Mouse (Mus musculus): ENCODE measurements around the gene Gstm5.
"Not testable (repeated sequence)": the region's sequence is repeated elsewhere in the genome, so short reads cannot be mapped to it uniquely, and the experiment has no call there.

Gene Gstm5

GRCm38 (mm10) chr3:107895720-107896569 is at the start of gene Gstm5:
Gstm5 (plus strand) TSS chr3:107895821.
- peak; percentile 75 for DNase-seq

GRCm38 (mm10) chr3:107846175-107846574 is 49.4 kb upstream of the Gstm5 start:
- DNase-seq, result no peak

DNA sequence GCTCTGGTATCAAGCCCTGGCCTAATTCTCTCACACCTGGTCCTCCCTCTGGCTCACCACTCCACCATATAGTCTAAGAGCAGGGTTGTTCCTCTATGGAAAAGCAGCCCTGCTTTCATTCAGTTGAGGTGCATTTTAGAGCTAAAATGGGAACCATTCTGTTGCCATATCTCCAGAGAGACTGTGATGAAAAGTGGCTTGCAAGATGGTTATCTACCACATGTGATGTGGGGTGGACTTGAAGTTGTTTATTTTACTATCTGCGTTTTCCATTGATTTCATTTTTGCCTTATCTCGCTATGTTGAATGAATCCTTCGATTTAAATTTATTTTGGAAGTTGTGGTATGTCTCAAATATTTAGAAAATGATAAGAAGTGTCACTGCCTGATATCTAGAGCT is 48.8 kb upstream of the Gstm5 start:
- no peak for DNase-seq

DNA sequence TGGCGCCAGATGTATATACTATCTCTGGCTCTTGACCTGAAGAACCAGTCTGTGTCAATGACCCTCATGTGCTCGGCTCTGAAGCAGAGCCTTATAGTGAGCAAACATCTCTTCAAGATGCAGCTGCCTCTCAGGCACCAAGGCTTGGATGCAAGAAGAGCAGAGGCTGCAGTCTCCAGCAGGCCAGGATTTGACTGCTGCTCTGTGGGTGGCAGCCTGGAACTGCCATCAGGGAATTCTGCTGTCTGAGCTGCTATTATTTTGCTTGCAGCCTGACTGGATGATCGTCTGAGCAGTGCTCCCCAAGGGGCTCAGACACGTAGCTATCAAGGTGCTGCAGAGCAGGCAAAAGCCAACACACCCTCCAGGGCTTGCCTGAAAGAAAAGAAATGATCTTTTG is 47.5 kb upstream of the Gstm5 start:
- no peak for DNase-seq

DNA sequence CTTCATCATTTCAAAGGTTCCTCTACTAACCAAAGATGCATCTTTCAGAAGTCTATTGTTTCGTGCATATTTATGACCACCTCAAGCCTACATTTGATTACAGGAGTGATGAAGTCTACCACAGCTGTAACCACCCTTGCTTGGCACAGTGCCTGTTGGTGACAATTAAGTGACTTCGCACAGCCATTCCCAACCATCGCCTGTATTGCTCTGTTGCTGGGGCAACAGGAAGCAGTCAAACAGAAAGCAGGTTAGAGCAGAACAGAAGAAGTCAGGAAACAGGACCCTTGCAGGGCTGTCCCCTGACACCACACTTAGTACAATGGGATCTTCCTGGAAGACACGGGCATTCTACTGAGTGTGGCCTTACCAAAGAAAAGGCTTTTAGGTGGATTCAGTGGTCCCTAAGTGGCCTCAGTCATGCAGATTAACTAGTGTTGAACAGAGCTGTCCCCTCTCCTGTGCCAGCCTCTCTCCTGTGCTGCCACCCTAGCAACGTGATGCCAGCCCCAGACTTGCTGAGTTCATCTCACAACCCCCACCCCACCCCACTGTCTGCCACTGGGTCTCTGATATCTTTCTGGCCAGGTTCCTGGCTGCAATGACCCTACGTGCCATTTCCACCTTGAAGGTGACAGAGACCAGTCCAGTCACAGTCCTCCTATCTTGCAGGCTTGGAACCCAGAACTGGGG is 46.5 kb upstream of the Gstm5 start:
- DNase-seq, result no peak

DNA sequence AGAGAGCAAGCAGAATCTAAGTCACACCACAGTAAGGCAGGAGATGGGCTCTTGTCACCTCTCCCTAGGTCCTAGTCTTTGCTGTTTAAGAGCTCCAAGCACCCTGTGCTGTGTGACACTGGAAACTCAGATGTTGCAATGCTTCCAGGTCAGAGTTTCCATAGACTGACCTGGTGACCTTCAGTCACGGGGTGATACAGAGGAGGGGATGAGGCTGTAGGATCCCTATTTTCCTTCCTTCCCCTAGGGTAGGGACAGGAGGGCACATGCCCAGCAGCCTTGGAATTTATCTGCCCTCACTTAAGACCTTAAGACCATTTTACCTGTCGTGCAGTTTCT is 46.0 kb upstream of the Gstm5 start:
- no peak for DNase-seq

DNA sequence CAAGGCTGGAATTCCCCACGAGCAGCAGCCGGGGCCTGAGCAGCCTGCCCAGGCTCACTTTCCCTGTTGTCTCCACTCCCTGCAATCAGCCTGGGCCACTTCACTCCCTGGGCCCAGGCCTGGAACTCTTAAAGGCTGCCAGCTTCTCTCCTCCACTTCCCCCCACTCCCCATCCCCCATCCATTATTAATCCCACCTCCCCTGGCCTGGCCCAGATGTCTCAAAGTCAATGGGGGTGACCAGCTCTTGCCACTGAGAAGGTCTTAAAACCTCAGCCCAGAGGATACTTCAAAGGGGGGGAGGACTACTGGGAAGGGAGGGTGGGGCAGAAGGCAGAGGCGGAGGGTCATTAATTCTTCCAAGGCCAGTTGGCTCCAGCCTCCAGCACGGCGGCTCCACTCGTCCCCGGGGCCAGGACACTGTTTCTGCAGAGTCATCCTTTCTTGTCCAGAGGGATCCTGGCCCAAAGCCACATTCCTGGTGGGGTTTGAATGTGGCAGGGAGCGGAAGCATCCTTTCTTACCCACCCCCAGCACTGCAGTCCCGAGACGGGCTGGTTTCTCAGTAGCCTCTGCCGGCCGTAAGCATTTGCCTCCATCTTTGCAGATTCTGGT is 45.1 kb upstream of the Gstm5 start:
- peak; percentile 75 for DNase-seq

DNA sequence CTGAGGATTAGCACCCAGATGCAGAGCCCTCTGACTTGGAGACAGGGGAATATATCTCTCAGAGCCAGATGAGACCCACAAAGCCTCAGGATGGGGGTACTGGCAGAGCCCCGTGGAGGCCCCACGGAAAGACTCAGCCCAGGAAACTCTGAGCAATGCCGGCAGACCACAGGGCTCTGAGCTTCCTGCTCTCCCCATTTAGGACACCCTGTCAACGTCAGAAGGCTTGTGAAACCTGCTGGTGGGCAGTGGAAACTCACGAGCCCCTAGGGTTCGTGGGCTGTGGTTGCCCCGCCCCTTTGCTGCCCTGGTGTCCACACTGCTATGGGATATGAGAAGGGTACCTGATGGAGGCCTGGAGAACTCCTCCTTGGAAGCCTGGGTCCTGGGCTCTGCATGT is 42.8 kb upstream of the Gstm5 start:
- no peak for DNase-seq

DNA sequence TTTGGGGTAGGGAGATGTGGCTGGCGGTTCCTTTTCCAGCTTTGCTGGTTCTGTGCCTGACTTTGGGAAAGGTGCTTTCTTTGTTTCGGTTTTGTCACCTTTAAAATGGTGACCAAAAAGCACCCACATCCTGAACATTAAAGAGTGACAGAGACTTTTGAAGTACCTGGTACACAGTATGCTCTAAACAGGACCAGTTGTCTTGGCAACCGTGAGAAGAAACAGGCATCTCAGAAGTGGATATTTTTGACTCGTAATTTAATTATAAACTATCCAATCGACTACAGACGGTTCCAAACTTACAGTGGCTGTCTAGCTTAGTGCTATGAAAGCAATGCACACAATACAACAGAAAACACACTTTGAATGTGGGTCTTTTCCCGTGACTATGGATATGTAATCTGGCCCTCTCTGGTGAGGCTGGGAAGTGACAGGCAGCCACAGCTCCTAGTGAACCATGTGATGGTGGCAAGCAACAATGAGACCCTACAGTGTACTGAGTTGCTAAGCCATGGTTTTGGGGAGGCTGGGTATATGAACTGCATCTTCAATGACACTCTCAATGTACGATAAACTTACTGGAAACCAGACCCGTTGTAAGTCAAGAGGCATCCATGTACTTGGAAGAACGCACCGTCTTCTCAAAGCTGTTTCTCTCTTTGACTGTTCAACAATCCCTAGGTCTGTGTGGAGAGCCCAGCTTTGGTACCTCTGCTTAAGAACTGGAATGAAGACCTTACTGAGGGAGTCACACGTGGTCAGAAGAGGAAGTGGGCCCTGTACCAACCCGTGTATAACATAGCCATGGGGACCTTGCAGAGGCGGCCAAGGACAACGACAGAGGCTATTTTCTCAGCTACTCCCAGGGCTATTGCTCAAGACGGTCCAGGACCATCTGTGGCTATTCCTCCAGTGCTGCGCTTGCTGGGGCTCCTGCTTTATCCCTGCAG is 42.1 kb upstream of the Gstm5 start:
- no peak for DNase-seq

DNA sequence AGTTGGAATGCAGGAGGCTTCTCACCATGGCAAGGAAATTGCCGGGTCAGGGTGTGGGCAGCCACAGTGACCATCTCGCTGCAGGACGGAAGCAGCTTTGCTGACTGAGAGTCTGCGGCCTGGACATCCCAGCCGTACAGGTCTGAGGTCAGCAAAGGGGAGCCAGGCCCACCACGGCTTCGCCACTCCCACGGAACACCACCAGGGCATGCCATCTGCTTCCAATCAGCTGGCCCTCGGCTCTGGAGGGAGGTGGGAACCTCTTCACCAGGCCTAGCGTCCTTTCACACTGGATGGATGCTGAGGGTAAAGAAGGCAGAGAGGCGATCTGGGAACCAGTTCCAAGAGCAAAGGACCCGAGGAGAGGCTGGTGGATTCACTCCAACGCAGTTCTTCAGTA is 40.3 kb upstream of the Gstm5 start:
- no peak for DNase-seq

DNA sequence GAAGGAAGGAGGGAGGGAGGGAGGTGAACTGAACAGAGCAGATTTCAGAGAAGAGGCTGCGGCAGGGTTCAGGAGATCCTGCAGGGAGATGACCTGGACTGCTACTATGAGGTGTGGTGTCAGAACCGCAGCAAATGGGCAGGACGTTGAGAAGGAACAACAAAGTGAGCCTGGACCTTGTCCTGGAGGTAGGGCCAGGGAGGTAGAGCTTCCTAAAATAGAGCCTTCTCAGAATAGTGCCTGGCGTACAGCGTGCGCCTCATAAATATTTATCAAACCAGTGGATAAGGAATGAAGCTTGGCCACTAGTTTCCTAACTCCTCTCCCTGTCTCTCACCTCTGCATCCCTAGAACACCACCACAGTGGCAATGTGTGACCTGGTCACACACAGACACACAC is 38.0 kb upstream of the Gstm5 start:
- DNase-seq, result no peak

GRCm38 (mm10) chr3:107861483-107861882 is 34.1 kb upstream of the Gstm5 start:
- not testable (repeated sequence) for DNase-seq

GRCm38 (mm10) chr3:107862471-107862870 is 33.1 kb upstream of the Gstm5 start:
- DNase-seq, result no peak

- no peak for DNase-seq
Observed at GRCm38 (mm10) chr3:107863471-107863870, 32.1 kb upstream of the Gstm5 start.

- peak; percentile 91 for DNase-seq
Observed at GRCm38 (mm10) chr3:107863898-107864603, 31.6 kb upstream of the Gstm5 start.

- DNase-seq, result no peak
Observed at GRCm38 (mm10) chr3:107865364-107866091, 30.1 kb upstream of the Gstm5 start.

DNA sequence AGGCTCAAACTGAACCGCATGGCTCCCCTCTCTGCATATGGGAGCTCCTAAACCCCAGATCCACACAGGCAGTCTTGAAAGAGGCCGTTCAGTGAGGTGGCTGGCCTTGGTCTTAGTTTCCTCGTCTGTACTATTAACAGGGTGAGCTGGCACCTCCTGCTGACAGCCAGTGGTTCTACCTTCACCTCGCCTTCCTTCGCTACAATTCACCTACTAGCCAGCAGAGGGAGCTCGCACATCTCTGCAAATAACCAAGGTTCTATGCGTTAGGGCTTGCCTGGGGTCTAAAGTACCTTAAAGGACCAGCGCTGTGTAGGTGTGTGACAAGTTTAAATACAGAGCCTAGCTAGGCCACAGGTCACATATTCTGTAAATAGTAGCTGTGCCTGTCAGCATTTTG is 28.5 kb upstream of the Gstm5 start:
- DNase-seq, result peak; percentile 89

DNA sequence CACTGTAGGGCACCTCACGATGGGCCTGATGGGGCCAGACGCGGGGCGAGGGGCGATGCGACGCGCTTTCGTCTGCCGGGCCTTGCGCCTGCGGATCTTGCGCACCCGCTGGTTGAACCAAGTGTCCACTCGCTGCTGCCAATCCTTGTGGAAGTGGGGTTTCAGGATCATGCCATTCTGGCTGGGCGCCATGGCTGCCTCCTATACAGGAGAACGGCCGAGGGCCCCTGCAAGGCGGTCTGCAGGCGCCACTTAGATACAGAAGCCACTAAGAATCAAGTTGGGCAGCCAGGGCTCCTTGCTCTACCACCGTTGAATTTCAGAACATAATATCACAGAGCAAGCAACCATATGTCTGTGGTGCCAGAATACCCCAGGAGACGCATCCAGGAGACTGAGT is 27.2 kb upstream of the Gstm5 start:
- no peak for DNase-seq

DNA sequence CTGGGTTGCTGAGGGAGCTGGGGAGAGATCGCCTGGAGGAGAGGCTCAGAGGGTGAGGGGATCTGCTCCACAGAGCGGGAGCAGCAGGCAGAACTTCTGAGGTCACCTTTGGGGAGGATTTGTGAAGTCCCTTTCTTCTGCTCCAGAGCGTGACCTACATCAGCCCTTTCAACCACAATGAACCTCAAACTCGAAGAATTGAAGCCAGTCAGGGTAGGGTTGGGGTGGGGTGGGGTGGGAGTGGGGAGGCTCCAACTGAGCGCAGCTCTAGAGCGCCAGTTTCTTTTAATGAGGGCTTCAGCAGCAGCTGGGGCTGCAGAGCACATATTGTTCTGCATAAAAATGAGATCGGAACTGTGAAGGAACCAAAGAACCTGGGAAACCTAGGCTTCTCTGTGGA is 26.5 kb upstream of the Gstm5 start:
- DNase-seq, result no peak

DNA sequence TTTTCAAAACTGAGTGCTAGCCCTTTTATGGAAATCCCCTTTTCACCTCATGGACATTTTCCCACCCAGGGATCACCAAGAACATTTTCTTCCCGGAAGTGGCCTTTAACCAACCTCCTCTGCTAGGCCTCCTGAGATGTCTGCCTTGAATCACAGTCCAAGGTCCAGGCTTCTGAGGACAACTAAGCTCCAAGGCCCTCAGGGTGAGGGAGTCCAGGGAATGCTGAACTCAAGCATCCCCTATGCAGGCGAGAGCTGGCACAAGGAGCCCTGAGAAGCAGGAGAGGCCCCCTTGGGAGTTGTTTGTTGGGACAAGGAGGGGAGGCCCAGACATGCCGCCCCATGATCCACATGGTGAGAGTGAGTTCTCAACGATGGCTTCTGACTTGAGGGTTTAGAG is 25.7 kb upstream of the Gstm5 start:
- DNase-seq, result no peak

All from lung, postnatal 14 days (tissue).